In the genomic region with DNA sequence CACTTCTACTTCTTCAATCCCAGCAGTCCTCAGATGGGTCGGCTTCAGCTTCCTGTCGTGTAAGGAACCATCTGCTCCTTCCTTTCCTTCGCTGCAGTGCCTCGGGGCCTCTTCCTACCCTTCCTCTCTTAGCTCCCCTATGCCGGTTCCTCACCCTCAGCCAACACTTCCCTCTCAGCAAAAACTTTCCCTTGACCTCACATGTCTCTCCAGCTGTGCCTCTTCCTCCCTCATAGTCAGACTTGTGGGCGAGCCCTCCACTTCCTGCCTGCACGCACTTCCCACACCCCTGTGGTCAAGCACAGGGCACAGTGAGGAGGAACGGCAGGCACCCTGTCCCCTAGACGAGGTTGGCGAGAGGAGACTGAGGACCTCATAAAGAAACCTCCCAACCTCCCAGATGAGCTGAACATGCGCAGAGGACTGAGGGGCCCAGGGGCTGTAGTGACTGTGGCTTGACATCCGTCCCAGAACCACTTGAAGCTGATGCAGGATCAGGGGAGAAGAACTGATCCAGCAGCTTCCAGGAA, we compare ENCODE assay signal across 8 mouse cellular contexts. TPM values are rescaled to one million over a fixed set of nuclear protein-coding genes. Genes with fewer than 3 reads are reported as not detected.
A peak's percentile ranks its signal among the peaks of the same experiment; 100 is the strongest.
DNase-seq lines count a peak whose midpoint lies in the region; ATAC-seq and TF ChIP-seq lines count a peak whose summit lies in the region.

No protein-coding gene starts in this region.

- 0 out of 2 replicates have a peak, but pooled peaks cover 5% of the 10 kb centered on the region for H3K4me1 ChIP-seq in embryonic facial prominence, embryonic 13.5 days
- H3K4me1 ChIP-seq in limb, embryonic 10.5 days: peaks cover 16% of the 10 kb centered on the region

- no peaks in the 10 kb centered on the region for H3K27me3 ChIP-seq in embryonic facial prominence, embryonic 13.5 days
- H3K27me3 ChIP-seq in limb, embryonic 10.5 days (ENCODE audit: low read depth, poor library complexity, severe bottlenecking): no peaks in the 10 kb centered on the region
- H3K27me3 ChIP-seq in myocyte (ENCODE audit: control insufficient read depth, insufficient read depth, insufficient read length): no peaks in the 10 kb centered on the region

- H3K4me3 ChIP-seq in gastrocnemius, adult 2 months: no peak overlapping the region
- H3K4me3 ChIP-seq in embryonic facial prominence, embryonic 13.5 days: no peak overlapping the region
- H3K4me3 ChIP-seq in limb, embryonic 10.5 days: no peak overlapping the region
- no peak overlapping the region for H3K4me3 ChIP-seq in myocyte

- no peak for ATAC-seq in embryonic facial prominence, embryonic 13.5 days (ENCODE audit: insufficient number of reproducible peaks, insufficient read depth, low FRiP score, low TSS enrichment, low read depth)

- intact Hi-C loops in gastrocnemius, adult 2 months (cut with DNase I): no loop called here
- intact Hi-C loops in gastrocnemius, postnatal 36 days (cut with DNase I): no loop called here

- no peaks in the 10 kb centered on the region for H3K36me3 ChIP-seq in embryonic facial prominence, embryonic 13.5 days
- H3K36me3 ChIP-seq in limb, embryonic 10.5 days: no peaks in the 10 kb centered on the region
- H3K36me3 ChIP-seq in myocyte (ENCODE audit: control insufficient read depth, insufficient read depth): no peaks in the 10 kb centered on the region

- TF ChIP-seq CTCF in gastrocnemius, adult 2 months (IDR thresholded peaks at IDR 0.05): no peak

- no peak overlapping the region for H3K4me2 ChIP-seq in embryonic facial prominence, embryonic 13.5 days
- H3K4me2 ChIP-seq in myocyte (ENCODE audit: low read depth): peak overlapping the region; percentile 7

- H3ac ChIP-seq in myocyte (ENCODE audit: control insufficient read depth, insufficient read length): no peak overlapping the region

- H3K9me3 ChIP-seq in embryonic facial prominence, embryonic 13.5 days: no peaks in the 10 kb centered on the region
- no peaks in the 10 kb centered on the region for H3K9me3 ChIP-seq in limb, embryonic 10.5 days (replicated peaks)

- 0 out of 2 replicates have a peak overlapping the region, but pooled peaks have one; percentile 21 for H3K9ac ChIP-seq in embryonic facial prominence, embryonic 13.5 days

- WGBS in embryonic facial prominence, embryonic 13.5 days: 54% methylated on average over 12 of the region's 12 CpGs
- 63% methylated on average over 12 of the region's 12 CpGs for WGBS in limb, embryonic 10.5 days

- H3K79me2 ChIP-seq in myocyte (ENCODE audit: control insufficient read depth, insufficient read depth): no peaks in the 10 kb centered on the region

- DNase-seq in gastrocnemius, adult 2 months: peak; percentile 44
- DNase-seq in gastrocnemius, postnatal 36 days: no peak
- DNase-seq in limb, embryonic 10.5 days (ENCODE audit: low spot score): no peak
- DNase-seq in embryo, embryonic 9.5 days (ENCODE audit: extremely low spot score): no peak
- no peak for DNase-seq in frontal cortex, postnatal 25 days (ENCODE audit: low spot score in 2 of 2)
- no peak for DNase-seq in cerebellum, adult 8-10 months

- TF ChIP-seq POLR2A in myocyte (IDR thresholded peaks at IDR 0.05; ENCODE audit: insufficient read length, low read depth): no peak

- H3K27ac ChIP-seq in gastrocnemius, adult 2 months: no peak overlapping the region; the same call in none of the 2 replicates
- no peak overlapping the region; the same call in 1 of the 2 replicates for H3K27ac ChIP-seq in embryonic facial prominence, embryonic 13.5 days
- H3K27ac ChIP-seq in limb, embryonic 10.5 days: peak overlapping the region; percentile 58

TF ChIP-seq in myocyte, 11 proteins besides CTCF, POLR2A, EP300 and RAD21:
- no peak for TF ChIP-seq MAX (IDR thresholded peaks at IDR 0.05; ENCODE audit: low read depth)
- TF ChIP-seq MYOD1 (IDR thresholded peaks at IDR 0.05; ENCODE audit: control insufficient read depth in 1 of 3, insufficient read length in 2 of 3, low read depth in 2 of 3): peak in 1 of 3 experiments; percentile 13

RNA-seq across cellular contexts. Expression of gene Arhgef17, which starts 18.6 kb away (rescaled TPM):
- 10 to 100 TPM; 20.9 to 33.3 TPM for total RNA-seq in gastrocnemius, adult 2 months (2021)
- total RNA-seq in gastrocnemius, postnatal 36 days (2021): 10 to 100 TPM; 19.3 to 19.6 TPM
- 8.0 and 8.3 TPM in 2 replicates for polyA plus RNA-seq in embryonic facial prominence, embryonic 13.5 days (2015; fragmentation: Nextera tagmentation; extraction: Ambion mirVana)
- 9.6 and 11.0 TPM in 2 replicates for polyA plus RNA-seq in limb, embryonic 10.5 days (2016; fragmentation: Nextera tagmentation; extraction: Ambion mirVana)
- 24.7 TPM for polyA plus RNA-seq in myocyte (2012; fragmentation: generic; extraction: Trizol)

RNA-seq across cellular contexts. Expression of gene P2ry6, which starts 23.9 kb away (rescaled TPM):
- 1 to 10 TPM in 1 of 2 experiments, under 1 TPM in 1; 0.82 to 1.4 TPM for total RNA-seq in gastrocnemius, adult 2 months (2021)
- total RNA-seq in gastrocnemius, postnatal 36 days (2021): 1 to 10 TPM; 1.1 TPM
- 3.6 and 5.6 TPM in 2 replicates for polyA plus RNA-seq in embryonic facial prominence, embryonic 13.5 days (2015; fragmentation: Nextera tagmentation; extraction: Ambion mirVana)
- 1.1 and 1.6 TPM in 2 replicates for polyA plus RNA-seq in limb, embryonic 10.5 days (2016; fragmentation: Nextera tagmentation; extraction: Ambion mirVana)
- 0.13 TPM for polyA plus RNA-seq in myocyte (2012; fragmentation: generic; extraction: Trizol)
